Mouse (Mus musculus) liver, adult 2 months (tissue): ENCODE results near the gene Efcab6.

ENCODE experiments used
- CTCF ChIP-seq: fragments of 200-500 bp; IDR thresholded peaks from 2 replicates; pipeline ENCODE4 v1.5.1; 2011; ENCODE audit warnings: low read depth, low read length, control low read depth
- POLR2A ChIP-seq: fragments of 200-500 bp; IDR thresholded peaks from 2 replicates; pipeline ENCODE4 v1.6.1; 2011; ENCODE audit warnings: low read length, control low read depth; ENCODE audit not compliant: insufficient read depth; ENCODE audit errors: extremely low read depth

DNA sequence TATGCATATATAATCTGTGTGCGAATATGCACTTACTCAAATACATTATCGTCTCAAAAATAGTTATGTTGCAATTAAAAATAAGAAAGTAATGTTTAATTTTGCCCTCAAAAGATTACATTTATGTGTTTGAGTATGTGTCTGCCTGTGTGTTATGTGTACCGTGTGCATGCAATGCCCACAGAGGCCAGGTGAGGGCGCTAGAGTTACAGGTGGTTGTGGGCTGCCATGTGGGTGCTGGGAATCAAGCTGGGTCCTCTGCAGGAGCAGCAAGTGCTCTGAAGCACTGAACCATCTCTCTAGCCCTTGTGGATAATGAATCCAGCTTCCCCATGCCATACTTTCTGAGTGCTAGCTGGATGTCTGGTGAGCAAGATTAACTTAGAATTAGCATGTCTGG lies 522 bp upstream of the Efcab6 start:
- TF ChIP-seq CTCF (peak; percentile 15; the same call in 1 of the 2 replicates), POLR2A (no peak)
